Mouse (Mus musculus) erythroblast, embryonic 14.5 days (primary cell): ENCODE data around the gene Nfe2. TPM values are rescaled to one million over a fixed set of nuclear protein-coding genes. Genes with fewer than 3 reads are reported as not detected.

Experiments
- H3K27me3 ChIP-seq: 2 replicates; pipeline ENCODE4 v1.6.1; 2012; ENCODE audit warnings: inconsistent platforms; ENCODE audit not compliant: control insufficient read depth
- H3K36me3 ChIP-seq: 2 replicates; pipeline ENCODE4 v1.6.1; 2012; ENCODE audit warnings: mild to moderate bottlenecking, inconsistent platforms; ENCODE audit not compliant: control insufficient read depth
- H3K4me1 ChIP-seq: 2 replicates; pipeline ENCODE4 v1.6.1; 2012; ENCODE audit warnings: inconsistent platforms; ENCODE audit not compliant: control insufficient read depth
- H3K4me3 ChIP-seq: replicated peaks from 2 replicates; pipeline ENCODE3; 2012; ENCODE audit warnings: moderate library complexity, mild to moderate bottlenecking, inconsistent platforms
- H3K9me3 ChIP-seq: 2 replicates; pipeline ENCODE4 v1.6.1; 2012; ENCODE audit warnings: low read length, inconsistent platforms, mixed read lengths; ENCODE audit not compliant: control insufficient read depth
- GATA1 ChIP-seq: IDR thresholded peaks from 2 replicates; pipeline ENCODE4 v1.6.1; 2012; ENCODE audit warnings: low read length, inconsistent platforms, mixed read lengths
- TAL1 ChIP-seq: IDR thresholded peaks from 3 replicates; pipeline ENCODE4 v1.6.1; 2012; ENCODE audit warnings: low read length, inconsistent platforms, mixed read lengths
- polyA plus RNA-seq: library from polyadenylated mRNA; stranded (reverse); fragments of >175 nt; gene quantifications from 2 replicates; pipeline ENCODE4 v1.2.3, GENCODE M21; 2012

Nfe2 gene
- polyA plus RNA-seq, 1 experiment, result 48.8 TPM

DNA sequence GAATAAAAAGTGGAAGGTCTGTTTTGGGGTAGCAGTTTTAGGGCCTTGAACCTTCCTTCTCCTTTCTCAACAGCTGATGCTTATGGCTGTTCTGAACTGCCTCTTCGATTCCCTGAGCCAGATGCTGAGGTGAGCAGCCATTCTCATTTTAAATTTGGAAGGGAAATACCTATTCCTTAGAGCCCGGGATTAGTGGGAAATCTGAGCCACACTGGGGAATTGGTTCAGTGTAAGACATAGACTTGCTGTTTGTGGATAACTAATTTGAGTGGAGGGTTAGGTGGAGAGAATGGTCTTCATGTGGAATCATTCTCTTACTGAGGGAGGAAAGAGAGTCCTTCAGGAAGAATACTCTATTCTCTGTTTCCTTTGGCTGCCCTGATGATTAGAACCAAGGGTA is 36.4 kb upstream of the Nfe2 start:
- H3K9me3 ChIP-seq, result no peaks in the 10 kb centered on the region
- no peak overlapping the region for H3K4me3 ChIP-seq
- no peak for TF ChIP-seq TAL1
- no peak for TF ChIP-seq GATA1
- H3K27me3 ChIP-seq, result no peaks in the 10 kb centered on the region
- H3K36me3 ChIP-seq, result peaks cover 95% of the 10 kb centered on the region
- no peaks in the 10 kb centered on the region for H3K4me1 ChIP-seq

DNA sequence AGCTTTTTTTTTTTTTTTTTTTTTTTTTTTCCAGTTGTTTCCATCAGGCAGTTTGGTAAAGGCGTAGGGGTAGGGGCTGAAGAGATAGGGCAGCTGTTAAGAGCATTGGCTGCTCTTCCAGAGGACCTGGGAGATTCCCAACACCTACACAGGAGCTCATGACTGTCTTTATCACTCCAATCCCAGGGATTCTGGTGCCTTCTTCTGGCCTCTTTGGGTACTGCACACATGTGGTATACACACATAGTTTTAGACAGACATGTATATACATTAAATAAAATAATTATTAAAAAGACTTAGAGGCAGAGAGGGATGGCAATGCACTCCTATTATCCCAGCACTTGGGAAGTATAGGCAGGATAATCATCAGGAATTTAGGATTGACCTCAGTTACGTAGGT is 35.2 kb upstream of the Nfe2 start:
- no peaks in the 10 kb centered on the region for H3K9me3 ChIP-seq
- no peak overlapping the region for H3K4me3 ChIP-seq
- peaks cover 2% of the 10 kb centered on the region for H3K4me1 ChIP-seq
- TF ChIP-seq TAL1 (no peak), GATA1 (no peak)
- H3K27me3 ChIP-seq, result no peaks in the 10 kb centered on the region
- peaks cover 95% of the 10 kb centered on the region for H3K36me3 ChIP-seq

DNA sequence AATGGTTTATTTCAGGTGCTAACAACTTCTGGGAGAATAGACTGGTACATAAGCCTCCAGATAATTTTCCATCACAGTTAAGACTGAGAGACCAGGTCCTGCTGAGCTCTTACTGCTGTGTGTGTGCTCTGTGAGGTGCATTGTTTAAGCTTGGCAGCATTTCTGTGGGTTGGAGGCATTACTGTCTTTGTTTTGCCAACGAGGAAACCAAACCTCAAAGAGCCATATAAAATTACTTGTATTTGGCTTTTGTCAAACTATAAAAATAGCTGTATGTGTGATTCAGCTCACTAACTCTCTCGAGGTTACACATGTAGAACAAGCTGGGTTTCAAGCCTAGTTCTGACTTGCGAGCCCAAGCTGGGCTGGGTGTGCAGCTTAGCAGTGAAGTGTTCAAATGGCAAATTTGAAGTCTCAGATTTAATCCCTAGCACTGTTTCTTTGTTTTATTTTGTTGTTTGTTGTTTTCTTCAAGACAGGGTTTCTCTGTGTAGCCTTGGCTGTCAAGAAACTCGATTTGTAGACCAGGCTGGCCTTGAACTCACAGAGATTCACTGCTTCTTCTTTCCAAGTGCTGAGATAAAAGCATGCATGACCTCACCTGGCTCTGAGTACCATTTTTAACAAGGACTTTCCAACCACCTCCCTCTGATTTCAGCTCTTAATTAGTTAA is 34.6 kb upstream of the Nfe2 start:
- Histone ChIP-seq H3K9me3 (no peaks in the 10 kb centered on the region), H3K36me3 (peaks cover 95% of the 10 kb centered on the region), H3K4me1 (peaks cover 2% of the 10 kb centered on the region), H3K27me3 (no peaks in the 10 kb centered on the region), H3K4me3 (no peak overlapping the region)
- TF ChIP-seq TAL1, result no peak

- Histone ChIP-seq H3K4me3 (no peak overlapping the region), H3K36me3 (peaks cover 94% of the 10 kb centered on the region), H3K4me1 (peaks cover 3% of the 10 kb centered on the region), H3K9me3 (no peaks in the 10 kb centered on the region), H3K27me3 (no peaks in the 10 kb centered on the region)
- TF ChIP-seq TAL1 (no peak), GATA1 (no peak)
Measured at GRCm38 (mm10) chr15:103290843-103291242, 32.6 kb upstream of the Nfe2 start.

DNA sequence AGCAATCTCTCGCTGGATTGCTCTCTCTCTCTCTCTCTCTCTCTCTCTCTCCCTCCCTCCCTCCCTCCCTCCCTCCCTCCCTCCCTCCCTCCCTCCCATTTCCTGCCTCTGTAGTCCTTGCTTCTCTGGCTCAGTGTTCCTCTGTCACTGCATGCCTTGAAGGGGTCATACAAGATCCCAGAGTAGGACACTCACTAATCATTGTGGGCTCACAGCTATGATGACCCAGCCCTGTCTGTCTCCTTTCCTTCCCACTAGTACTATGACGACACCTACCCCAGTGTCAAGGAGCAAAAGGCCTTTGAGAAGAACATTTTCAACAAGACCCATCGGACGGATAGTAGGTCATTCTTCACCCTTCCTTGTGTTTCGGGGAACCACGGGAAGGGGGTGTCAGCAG is 32.2 kb upstream of the Nfe2 start:
- Histone ChIP-seq H3K9me3 (no peaks in the 10 kb centered on the region), H3K4me3 (no peak overlapping the region), H3K4me1 (peaks cover 7% of the 10 kb centered on the region), H3K27me3 (no peaks in the 10 kb centered on the region), H3K36me3 (peaks cover 94% of the 10 kb centered on the region)
- no peak for TF ChIP-seq GATA1
- no peak for TF ChIP-seq TAL1

DNA sequence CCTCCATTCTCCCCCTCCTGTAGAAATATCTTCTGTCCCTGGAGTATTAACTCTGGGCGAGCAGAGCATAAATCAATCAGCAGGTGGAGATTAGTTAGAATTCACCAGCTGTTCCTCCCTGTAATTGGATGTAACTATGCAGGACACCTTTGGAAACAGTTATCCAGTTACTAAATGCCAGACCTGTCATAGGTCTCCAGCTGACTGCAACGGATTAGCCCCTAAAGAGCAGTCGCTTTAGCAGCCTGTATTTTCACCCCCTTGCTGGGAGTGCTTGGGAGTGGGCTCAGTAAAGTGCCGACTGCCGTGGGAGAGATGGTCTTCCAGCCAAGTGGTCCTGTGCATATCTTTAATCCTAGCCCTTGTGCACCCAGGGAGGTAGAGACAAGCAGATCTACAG is 31.4 kb upstream of the Nfe2 start:
- Histone ChIP-seq H3K27me3 (no peaks in the 10 kb centered on the region), H3K4me3 (no peak overlapping the region), H3K9me3 (no peaks in the 10 kb centered on the region), H3K36me3 (peaks cover 96% of the 10 kb centered on the region), H3K4me1 (peaks cover 13% of the 10 kb centered on the region)
- TF ChIP-seq TAL1 (no peak), GATA1 (no peak)

- peaks cover 29% of the 10 kb centered on the region for H3K4me1 ChIP-seq
- no peaks in the 10 kb centered on the region for H3K9me3 ChIP-seq
- no peak overlapping the region for H3K4me3 ChIP-seq
- H3K36me3 ChIP-seq, result peaks cover 86% of the 10 kb centered on the region
- no peak for TF ChIP-seq GATA1
- no peak for TF ChIP-seq TAL1
- H3K27me3 ChIP-seq, result no peaks in the 10 kb centered on the region
Measured at GRCm38 (mm10) chr15:103285778-103286417, 27.7 kb upstream of the Nfe2 start.

DNA sequence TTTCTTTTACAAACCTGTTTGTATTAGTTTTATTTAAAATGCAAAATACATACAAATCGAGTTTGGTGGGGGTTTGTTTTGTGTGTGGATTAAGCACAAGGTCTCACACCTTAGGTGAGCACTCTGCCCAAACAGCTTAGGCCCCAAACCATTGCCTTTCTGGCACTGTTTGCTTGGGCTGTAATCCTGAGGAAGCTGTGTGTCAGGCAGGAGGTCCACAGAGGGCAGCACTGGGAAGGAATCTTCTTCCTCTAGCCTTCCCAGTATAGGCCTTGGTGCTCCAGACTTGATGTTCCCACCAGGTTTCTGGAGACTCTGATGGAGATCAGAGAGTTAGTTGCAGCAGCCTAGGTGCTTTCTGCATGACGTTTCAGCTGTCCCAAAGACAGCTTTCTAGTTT is 26.4 kb upstream of the Nfe2 start:
- H3K27me3 ChIP-seq, result no peaks in the 10 kb centered on the region
- peaks cover 42% of the 10 kb centered on the region for H3K4me1 ChIP-seq
- TF ChIP-seq TAL1 (no peak), GATA1 (no peak)
- no peaks in the 10 kb centered on the region for H3K9me3 ChIP-seq
- peaks cover 83% of the 10 kb centered on the region for H3K36me3 ChIP-seq
- no peak overlapping the region for H3K4me3 ChIP-seq

DNA sequence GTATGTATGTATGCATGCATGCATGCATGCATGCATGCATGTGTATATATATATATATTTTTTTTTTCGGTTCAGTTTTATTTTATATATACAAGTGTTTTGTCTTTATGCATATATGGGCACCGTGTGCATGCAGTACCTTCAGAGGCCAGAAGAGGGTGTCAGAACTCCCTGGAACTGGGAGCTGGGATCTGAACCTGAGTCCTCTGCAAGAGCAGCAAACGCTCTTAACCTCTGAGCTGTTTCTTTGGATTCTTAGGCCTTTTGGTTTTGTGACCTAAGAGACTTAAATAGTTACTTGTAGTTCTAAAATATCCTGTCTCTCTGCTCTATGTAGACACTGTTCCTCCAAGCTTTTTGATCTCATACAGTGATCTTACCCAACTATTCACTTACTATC is 25.9 kb upstream of the Nfe2 start:
- Histone ChIP-seq H3K36me3 (peaks cover 82% of the 10 kb centered on the region), H3K9me3 (no peaks in the 10 kb centered on the region), H3K4me3 (no peak overlapping the region), H3K27me3 (no peaks in the 10 kb centered on the region), H3K4me1 (peaks cover 46% of the 10 kb centered on the region)
- TF ChIP-seq TAL1 (no peak), GATA1 (no peak)
